Mouse (Mus musculus) gastrocnemius, postnatal 10 days (tissue): ENCODE measurements around the gene Tet3. TPM values are rescaled to one million over a fixed set of nuclear protein-coding genes. Genes with fewer than 3 reads are reported as not detected.

ENCODE experiments used
- DNase-seq: peaks from one replicate; pipeline ENCODE4 v3.0.0; 2021; ENCODE audit warnings: mixed read lengths
- total RNA-seq, 2 experiments: library from RNA; stranded (reverse); gene quantifications; 2 replicates each; pipeline ENCODE4 v1.2.3; 2021

Gene Tet3
- total RNA-seq, 2 experiments from 2014 or later: 41.5 to 47.0 TPM

DNA sequence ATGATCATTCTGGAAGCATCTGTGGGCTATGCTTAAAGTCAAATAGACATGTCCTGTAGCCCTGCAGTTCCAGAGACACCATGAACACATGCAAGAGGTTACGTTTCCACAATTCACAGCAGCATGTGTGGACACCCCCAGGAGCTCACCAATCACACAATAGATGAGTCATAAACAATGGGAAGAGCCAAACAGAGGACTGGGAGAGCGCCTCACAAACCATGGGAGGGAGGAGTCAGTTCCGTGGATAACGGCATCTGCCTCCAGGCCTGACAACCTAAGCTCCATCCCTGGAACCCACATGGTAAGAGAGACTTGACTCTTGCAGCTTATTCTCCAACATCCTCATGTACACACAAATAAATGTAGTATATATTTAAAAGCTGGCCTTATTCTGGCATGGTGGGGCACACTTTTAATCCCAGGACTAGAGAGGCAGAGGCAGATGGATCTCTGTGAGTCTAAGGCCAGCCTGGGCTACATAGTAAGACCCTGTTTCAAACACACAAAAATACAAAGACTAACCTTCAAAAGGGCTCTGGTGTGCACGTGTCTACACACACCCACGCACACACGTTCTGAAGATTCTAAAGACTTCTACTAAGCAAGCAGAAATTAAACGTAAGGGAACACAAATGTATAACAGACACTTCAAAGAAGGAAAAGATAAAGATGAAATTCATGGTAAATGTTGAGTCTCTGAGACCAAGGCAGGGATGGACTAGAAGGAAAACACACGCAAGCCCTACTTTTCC is 44.1 kb downstream of the Tet3 start:
- no peak for DNase-seq

DNA sequence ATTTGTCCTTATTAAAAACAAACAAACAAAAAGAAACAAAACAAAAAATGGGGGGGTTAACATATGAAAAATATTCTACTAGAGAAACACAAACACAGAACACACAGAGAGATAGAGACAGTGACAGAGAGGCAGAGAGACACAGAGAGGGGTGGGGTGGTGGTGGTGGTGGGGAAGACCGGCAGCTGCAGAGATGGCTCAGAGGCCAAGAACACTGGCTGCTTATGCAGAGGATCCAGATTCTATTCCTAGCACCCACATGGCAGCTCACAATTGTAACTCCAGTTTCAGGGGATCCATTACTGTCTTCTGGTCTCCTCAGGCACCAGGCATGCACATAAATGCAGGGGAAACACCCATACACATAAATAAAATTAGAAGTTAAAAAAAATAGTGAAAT is 45.2 kb downstream of the Tet3 start:
- no peak for DNase-seq

DNA sequence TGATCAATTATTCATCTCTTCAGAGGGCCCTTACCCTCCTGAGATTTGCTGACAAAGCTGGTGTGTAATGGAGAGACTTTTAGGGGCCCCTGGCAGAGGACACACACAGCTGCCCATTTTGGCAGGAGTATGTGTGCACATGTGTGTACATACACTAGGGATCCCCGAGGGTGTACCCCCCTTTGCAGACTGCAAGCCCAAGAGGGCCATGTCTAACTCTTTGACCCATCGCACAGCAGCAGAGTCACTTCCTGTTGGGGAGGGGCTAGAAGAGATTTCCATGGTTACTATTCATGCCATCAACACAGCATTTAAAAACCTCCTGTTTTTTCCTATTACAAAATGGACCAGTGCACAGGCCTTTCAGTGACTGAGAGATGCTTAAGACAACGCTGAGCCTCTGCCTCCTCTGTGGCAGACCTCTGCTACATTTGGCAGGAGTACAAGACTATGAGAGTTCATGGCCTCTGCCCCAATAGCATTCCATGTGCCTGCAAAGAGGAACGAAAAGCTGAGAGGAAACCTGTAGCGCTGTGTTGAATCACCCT is 46.0 kb downstream of the Tet3 start:
- DNase-seq: no peak

DNA sequence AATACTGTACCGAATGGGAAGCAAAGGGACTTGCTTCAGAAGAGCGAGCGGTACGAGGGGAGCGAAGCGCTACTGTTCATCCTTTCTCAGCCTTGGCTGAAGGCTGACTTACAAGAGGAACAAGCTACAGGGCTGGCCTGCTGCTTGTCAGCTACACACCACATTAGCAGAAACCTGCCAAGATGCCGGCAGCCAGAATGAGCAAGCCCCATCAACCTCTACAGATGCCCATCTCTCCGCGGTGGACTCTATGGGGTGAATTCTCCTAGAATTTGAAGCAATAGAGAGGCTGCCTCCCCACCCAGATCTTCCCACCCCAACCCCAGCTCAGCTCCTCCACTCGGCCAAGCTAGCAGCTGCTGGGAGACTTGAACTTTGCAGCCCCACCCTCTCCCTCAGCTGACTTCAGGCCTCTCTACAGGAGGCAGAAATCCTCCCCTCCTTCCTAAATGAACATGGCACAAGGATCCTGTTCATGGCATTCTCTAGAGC is 46.5 kb downstream of the Tet3 start:
- DNase-seq: peak; percentile 20

DNA sequence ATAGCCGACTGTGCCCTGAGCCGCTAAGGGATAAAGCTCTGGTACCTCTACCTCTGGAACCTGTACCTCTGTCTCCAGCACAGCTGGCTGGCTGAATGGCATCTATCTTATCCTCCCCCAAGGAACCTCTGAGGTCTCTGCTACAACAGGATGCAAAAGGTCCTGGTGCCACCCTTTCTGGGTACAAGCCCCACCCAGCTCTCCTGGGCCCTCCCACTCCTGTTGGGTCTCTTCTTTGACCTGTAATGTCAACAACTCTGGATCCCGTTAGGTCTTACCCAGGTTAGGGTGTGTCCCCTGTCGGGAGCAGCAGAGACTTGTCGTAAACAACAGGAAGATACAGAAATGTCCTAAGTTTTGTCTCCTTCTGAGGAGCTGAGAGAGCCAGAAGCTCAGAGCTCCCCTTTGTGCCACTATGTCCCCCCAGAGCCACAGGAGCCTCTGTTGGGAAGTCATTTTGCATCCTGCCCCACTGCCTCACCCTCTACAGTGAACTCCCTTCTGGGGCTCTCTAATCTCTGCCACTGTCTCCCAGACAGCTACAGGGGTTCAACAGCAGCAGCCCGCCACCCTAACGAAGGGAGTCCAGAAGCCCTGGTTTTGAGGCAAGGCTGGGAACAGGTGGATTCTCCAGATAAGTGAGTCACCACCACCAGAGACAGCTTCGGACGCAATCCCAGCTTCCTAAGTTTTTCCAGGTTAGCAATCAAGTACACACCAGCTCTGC is 47.1 kb downstream of the Tet3 start:
- DNase-seq: no peak

DNA sequence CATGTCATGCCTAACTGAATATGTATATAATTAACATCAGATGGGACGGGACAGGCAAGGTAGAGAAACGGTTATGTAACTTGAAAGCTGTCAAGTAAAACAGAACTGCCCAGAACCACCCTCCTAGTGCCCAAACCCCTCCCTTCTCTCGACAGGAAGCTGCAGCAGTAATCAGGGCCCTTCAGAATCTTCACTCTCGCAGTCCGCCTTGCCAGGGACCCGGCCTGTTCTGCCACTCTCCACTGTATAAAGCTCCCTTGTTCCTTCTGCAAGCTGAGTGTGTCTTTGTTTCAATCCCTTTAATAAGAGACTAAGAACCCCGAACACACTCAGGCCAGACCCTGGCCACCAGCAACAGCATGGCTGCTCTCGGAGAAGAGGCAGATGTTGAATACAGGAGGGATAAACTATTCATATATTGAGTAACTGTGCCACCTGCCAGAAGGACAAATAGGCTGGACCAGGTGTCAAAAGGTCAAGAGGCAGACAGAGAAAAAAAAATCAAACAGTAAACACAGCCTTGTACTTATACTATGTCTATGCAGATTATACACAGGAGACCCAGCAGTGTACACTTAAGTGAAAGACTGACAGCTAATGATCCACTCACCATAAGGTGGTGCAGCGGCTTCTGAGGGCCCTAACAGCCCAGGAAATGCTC is 48.7 kb downstream of the Tet3 start:
- DNase-seq: no peak

DNA sequence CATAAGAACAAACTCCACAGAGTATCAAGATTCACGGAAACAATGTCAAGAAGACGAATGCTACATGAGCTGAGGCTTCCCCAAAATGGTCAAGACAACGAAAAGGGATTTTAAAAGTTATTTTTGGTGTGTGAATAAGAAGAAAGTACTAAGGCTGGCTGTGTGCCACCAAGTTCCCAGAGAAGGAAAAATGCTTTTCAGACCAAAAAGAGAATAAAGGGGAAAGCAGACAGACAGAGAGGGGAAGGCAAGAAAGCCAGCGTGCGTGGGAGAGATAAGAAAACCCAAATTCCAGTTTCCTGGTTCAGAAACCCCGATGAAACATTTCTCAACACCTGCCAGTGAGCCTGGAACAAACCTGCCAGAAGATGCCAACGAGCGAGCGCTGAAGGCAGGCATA is 50.4 kb downstream of the Tet3 start:
- no peak for DNase-seq

DNA sequence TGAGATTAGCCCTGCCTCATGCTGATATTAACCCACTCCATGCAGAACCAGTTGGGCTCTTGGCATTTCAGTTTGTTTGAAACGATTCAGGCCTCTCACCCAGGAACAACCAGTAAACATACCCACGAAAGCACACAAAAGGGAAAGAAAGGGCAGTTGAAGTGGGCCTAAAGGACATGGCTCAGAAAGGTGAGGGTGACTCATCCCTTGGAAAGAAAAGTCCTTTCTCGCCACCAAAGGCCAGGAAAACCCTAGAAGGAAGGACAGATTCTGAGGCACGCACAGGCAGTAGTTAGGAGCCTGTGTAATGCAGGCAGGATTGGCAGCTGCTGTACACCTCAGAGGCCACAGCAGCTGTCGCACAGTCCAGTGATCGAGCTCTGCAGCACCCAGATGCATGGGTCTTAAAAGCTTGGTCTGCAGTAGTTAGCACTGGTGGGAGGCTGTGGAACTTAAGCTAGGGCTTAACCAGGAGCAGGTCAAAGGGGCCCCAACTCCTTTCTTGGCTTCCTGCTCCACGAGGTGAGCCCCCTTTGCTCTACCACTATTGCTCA is 53.3 kb downstream of the Tet3 start:
- no peak for DNase-seq

DNA sequence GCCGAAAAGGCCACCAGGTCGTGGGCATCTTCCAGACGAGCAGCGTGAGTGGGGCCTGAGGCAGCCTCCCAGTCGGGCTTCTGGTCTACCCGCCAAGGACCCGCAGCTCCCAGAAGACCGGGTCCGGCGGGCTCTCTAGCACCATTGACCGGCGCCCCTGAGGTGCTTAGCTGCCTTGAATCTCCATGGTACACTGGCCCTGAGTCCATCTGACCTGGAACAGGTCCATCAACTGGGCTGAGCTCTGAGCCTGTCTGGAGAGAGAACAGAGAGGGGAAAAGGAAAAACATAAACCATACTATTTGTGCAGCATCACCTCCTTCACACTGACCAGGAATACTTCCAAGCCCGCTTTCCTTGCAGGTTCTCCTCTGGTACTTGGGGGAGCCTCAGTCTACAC is 54.3 kb downstream of the Tet3 start:
- DNase-seq: no peak

DNA sequence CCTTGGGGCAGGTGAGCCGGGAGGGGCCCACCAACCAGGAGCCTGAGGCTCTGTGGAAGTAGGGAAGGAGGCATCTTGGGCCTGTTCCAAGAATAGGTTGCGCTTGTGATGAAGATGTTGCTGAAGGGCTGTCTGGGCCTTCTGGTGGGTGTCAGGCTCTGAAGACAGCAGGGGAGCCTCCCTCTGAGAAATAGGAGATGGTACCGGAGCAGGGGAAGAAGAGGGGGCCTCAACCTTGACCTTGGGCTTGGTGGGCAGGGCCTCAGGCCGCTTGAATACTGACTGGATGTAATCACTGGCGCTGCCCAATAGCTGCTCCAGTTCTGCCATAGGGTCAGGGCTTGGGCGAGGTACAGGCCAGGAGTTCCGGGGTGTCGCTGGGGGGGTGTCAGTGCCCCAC is 55.4 kb downstream of the Tet3 start:
- DNase-seq: no peak

DNA sequence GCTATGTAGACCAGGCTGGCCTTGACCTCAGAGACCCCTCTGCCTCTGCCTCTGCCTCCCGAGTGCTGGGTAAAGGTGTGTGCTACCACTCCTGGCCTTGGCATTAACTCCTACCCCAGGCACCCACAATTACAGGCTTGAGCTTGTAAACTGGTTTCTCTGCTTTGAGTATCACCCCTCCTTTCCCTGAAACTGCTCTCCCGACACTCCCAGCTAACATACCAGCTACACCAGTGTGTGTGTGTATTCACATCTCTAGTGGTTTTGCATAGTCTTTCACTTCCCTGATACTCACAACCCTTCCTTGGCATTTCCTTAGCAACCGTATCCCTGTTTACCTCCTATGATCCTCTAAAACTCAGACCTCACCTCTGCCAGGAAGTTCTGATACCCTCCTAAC is 59.1 kb downstream of the Tet3 start:
- no peak for DNase-seq

DNA sequence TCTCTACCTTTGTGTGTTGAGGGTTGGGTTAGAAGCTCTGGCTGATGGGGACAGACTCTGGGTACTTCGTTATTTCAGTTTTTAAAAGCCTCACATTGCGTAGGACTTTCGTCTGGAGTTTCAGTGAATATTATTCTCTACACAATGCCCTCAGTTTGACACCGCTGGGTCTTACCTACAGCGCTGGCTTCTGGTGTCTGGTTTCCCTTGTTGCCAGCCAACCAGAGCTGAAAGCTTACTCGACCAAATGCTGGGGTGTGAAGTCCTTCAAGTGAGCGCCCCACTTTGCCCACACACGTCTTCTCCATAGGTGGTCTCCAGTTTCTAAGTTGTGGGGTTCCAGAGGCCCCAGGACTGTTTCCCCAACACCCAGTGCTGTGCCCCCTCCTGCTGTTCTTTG is 61.2 kb downstream of the Tet3 start:
- DNase-seq: no peak

DNA sequence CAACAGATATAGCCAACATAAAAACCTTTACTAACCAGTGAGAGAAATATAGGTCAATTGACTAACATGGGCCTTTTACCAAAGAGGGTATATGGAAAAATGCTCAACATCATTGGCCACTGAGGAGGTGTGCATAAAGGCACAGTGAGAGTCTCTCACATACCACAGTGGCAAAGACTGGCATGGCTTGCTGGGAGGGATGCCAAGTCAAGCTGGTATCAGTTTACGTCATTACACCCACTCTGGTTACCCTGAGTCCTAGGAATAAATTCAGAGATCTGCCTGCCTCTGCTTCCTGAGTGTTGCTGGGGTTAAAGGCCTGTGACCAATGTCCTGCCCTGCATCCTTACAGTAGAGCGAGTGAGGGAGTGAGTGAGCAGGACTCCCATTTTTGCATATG is 62.2 kb downstream of the Tet3 start:
- DNase-seq: no peak

DNA sequence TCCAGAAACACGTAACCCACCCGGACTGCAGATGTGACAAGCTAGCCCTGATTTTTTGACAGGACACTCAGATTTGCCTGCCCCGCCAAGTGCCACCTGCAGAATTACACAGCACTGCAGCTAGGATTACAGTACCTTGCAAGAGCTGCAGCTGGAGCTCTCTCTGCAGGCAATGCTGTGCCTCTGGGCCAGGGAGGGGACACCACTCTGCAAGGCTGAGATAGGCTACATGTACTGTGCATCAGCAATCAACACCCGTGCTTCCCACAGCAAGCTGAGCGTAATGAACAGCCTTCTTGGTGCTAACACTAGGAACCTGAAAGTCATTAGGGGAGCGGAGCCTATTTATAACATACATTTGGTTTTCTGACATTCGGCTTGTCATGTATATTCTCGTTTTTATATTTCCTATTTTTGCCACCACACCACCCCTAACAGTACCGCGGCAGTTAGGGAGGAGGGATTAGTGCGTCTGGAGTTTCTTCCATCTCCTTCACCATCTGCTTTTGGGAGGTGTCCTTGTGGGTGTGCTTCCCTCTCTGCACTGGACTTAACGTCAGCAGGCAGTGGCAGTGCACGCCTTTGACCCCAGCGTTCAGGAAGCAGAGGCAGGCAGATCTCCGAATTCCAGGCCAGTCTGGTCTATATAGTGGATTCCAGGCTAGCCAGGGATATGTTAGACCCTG is 63.2 kb downstream of the Tet3 start:
- no peak for DNase-seq

DNA sequence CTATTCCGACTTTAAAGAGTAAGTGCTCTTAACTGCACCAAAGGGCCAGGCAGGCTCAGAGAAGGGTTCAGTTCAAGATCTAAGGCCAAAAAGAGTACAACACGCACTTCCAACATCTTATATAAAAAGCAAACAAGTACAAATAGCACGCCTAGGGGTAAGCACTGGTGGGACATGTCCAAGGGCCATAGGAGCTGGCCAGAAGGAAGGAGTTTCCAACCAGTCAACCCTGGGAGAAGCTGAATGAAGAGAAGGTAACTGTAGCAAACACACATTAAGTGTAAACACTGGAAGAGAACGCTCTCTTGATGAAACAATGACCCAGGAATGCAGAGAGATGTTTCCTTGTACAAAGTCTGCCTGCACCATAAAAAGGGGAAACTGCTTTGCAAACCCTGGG is 64.8 kb downstream of the Tet3 start:
- no peak for DNase-seq

DNA sequence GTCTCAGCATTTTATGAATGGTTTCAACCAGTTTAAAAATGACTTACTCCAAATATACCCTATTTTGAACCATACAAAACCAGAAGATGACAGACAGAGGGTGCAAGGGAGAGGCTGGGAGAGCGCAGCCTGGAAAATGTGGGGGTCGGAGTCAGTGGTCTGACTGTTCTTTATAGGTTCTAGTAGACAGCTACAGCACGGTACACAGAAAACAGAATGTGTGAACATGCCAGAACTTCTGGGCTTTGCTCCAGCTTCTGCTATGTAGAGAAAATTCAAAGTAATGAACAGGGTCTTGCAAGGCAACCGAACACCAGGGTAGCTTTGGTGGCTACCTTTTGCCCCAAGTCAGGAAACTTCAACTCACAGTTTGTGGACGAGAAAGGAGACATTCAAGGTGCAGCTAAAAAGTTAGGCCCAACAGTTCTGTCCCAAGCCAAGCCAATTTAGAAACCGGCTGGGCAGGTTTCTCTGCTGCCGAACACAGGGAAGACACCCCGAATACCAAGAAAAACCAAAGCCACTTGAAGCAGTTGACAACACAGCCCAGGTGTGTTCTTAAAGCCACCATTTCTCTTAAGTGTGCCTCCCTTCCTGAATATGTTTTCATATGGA is 66.6 kb downstream of the Tet3 start:
- no peak for DNase-seq

DNA sequence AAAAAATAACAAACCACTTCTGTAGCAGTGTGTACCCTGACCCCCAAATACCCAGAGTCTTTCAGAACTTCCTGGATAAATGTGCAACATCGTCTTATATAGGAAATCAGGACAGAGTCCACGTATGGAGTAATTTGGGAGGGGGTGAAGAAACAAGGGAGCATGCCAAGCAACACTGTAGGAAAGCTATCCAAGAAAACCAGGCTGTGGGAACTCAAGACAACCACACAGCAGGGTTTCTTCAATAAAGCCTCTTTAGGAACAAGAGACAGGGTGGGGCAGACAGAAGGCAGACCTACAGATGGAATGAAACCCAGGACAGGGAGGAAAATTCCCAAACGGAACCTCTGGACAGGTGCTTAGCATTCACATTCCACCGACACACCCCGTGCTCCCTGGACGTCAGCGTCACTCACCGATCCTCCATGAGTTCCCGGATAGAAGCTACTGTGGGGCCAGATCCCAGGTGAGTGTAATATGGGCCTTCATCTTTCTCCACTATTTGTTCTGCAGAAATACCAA is 73.3 kb downstream of the Tet3 start:
- no peak for DNase-seq

DNA sequence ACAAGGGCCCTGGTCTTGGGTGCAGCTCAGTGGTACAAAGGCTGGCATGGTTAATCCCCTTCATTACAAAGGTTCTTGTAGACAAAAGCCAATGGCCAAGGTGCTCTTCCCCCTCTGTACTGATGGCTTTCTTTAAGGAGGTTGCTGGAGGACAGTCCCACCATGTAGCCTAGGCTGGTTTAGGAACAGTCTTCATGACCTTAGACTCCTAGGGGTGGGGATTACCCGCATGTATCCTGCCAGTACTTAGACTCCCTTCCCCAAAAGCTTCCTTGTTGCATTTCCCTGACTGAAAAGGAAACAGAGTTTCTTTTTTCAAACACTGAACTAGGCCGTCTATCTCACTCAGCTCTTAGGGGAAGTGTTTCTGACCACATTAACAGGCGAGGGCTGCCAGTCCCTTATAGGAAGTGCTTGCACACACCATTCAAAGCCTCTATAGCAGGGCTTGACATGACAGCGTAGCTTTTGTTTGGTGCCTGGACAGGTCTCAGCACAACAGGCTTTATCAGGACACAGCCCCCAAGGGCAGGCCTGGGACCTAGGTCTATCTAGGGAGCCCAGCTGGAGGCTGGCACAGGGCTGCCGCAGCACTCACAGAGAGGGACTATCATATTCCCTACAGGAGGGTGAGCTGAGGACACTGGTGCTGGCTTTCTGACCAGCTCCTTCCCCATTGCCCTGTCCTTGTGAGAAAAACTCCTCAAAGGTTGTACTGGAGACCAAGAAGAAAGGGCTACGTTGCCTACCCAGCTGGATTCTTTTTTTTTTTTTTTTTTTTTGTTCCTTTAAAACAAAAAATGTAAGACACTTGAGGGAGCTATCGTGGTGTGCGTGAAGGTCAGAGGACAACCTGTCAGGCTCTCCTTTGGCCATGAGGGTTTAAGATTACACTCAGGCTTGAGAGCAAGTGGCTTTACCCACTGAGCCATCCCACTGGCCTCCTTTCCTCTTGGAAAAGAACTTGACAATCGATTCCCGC is 77.1 kb downstream of the Tet3 start:
- peak; percentile 37 for DNase-seq

DNA sequence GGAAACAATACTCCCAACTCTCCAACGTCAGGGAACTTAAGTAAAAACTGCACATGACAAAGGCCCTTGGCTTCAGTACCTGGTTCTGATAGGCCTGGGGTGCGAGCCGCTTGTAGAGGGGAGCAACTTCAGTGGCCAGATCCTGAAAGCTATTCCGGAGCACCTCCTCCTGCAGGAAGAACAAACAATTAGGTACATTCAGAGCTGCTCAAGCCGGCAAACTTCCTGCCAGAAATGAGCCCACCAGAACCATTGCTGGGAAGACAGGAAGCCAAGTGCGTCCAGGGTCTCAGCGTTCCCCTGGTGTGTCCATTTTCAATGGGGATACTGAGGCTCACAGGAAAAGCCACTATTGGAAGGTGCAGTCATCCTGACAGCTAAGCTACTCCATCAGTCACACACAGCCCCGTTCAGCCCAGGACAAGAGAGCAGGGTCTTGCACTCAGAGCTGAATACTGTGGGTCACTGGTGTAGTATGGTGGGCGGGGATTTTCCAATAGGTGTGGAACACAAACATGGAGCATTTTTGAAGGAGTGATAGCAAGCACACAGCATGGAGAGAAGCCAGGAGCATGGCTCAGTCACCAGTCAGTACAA is 85.1 kb downstream of the Tet3 start:
- no peak for DNase-seq

DNA sequence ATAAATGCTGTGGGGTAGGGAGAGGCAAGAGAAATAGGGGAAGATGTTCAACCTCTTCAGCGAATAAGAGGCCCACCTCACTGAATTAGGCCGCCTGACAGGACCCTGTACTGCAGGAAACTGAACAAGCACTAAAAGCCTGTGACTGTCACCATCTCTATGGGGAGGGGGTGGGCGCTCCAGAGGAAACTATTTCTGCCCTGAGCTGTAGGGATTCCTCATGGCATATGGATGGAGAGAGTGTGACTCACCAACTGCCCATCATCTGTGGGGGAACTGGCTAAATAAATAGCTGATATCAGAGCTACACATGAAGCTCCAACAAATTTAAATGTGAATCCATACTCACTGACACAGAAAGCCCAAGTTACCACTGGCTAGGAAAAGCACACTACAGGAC is 87.5 kb downstream of the Tet3 start:
- no peak for DNase-seq
